Mouse (Mus musculus): Measurements from ENCODE around the gene Adora3. TPM values are rescaled to one million over a fixed set of nuclear protein-coding genes. Genes with fewer than 3 reads are reported as not detected.

Adora3 gene
- polyA plus RNA-seq (2016; fragmentation: Nextera tagmentation; extraction: Ambion mirVana), result 0.15 TPM in 1 of 2 replicates, not detected in the other

DNA sequence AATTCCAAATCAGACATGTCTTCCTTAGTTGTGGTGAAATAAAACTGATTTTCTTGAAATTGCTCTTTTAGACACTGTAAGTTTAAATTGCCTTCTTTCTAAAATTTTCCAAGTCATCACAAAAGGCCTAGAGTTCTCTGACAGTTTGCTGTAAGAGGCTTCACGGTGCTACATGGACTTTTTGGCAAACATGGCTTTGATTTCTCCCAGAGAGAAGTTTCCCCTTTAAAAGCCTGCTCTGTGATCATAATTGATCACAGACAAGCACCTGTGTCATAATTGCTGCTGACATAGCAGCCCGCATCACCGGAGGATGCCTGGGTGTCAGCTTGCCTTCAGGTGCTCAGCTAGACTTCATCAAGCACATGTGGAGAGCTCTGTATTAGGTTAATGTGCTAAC, at the start of gene Adora3, which contains the start of gene Tmigd3:
TSS of gene Adora3 (plus strand) at position 301 of the 400 bp plus-strand sequence.
TSS of gene Tmigd3 (plus strand) at position 346 of the 400 bp plus-strand sequence.
- Histone ChIP-seq H3K36me3 (replicated peaks) (no peaks in the 10 kb centered on the region), H3K27me3 (no peaks in the 10 kb centered on the region), H3K4me2 (no peak within 1 kb of the TSS), H3K4me3 (replicated peaks) (no peak within 1 kb of the TSS), H3K27ac (no peak within 1 kb of the TSS), H3K4me1 (0 out of 2 replicates have a peak, but pooled peaks cover 4% of the 10 kb centered on the region), H3K9me3 (no peaks in the 10 kb centered on the region), H3K9ac (no peak within 1 kb of the TSS)
- no peak for ATAC-seq (ENCODE audit: low FRiP score)
- WGBS, result 81% methylated on average over 3 of the region's 3 CpGs

GRCm38 (mm10) chr3:105821504-105821903, 49.2 kb upstream of the Adora3 start:
- H3K36me3 ChIP-seq (replicated peaks), result no peaks in the 10 kb centered on the region

GRCm38 (mm10) chr3:105823609-105824008, 47.0 kb upstream of the Adora3 start:
- no peaks in the 10 kb centered on the region for H3K4me1 ChIP-seq
- no peaks in the 10 kb centered on the region for H3K36me3 ChIP-seq (replicated peaks)
- H3K9ac ChIP-seq, result no peak overlapping the region
- H3K27me3 ChIP-seq, result no peaks in the 10 kb centered on the region
- H3K4me2 ChIP-seq, result no peak overlapping the region
- no peaks in the 10 kb centered on the region for H3K9me3 ChIP-seq
- H3K27ac ChIP-seq, result no peak overlapping the region
- no peak overlapping the region for H3K4me3 ChIP-seq (replicated peaks)
- no peak for ATAC-seq (ENCODE audit: low FRiP score)

More at GRCm38 (mm10) chr3:105821504-105821903, 49.2 kb upstream of the Adora3 start:
- Histone ChIP-seq H3K9me3 (no peaks in the 10 kb centered on the region), H3K4me3 (replicated peaks) (no peak overlapping the region), H3K27me3 (no peaks in the 10 kb centered on the region), H3K27ac (no peak overlapping the region), H3K4me1 (no peaks in the 10 kb centered on the region), H3K4me2 (no peak overlapping the region), H3K9ac (no peak overlapping the region)
- no peak for ATAC-seq (ENCODE audit: low FRiP score)
- 93% methylated on average over 3 of the region's 3 CpGs for WGBS

DNA sequence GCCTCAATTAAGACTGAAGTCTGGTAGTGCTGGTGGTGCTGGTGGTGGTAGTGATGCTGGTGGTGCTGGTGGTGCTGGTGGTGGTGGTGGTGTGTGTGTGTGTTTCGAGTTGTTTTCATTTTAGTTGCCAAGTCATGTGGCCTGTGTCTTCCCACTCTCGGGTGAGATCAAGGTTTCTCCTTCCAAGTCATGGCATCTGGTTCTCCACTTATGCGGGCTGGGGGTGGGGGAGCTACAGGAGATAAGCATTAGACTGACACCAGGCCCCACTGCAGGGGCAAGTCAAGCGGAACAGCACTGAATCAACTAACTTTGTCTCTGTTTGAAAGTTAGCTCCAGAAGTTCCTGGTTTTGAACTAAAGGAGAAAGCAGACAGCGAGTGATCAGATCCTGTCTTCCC, 46.6 kb upstream of the Adora3 start:
- Histone ChIP-seq H3K36me3 (replicated peaks) (no peaks in the 10 kb centered on the region), H3K4me2 (no peak overlapping the region), H3K4me1 (no peaks in the 10 kb centered on the region), H3K9me3 (no peaks in the 10 kb centered on the region), H3K27me3 (no peaks in the 10 kb centered on the region), H3K4me3 (replicated peaks) (no peak overlapping the region), H3K9ac (no peak overlapping the region), H3K27ac (no peak overlapping the region)
- WGBS, result 60% methylated on average over 5 of the region's 5 CpGs
- ATAC-seq (ENCODE audit: low FRiP score), result no peak

DNA sequence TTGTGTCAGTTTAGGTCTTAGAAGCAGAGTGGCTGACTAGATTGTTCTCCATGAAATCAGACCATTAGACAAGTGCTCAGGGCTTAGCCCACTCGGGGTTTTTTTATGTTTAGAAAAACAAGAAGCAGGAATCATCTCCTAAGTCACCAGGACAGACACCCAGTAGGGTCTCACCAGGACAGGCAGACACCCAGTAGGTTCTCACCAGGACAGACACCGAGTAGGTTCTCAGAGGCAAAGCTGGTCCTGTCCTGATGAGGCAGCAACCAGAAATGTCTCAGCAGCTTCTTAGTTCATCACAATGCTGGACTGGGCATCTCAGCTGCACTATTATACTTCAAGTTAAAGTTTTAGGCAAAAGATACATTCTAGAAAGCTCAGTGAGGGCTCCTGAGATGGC, 46.0 kb upstream of the Adora3 start:
- 52% methylated on average over 2 of the region's 2 CpGs for WGBS
- no peaks in the 10 kb centered on the region for H3K4me1 ChIP-seq
- H3K9me3 ChIP-seq, result no peaks in the 10 kb centered on the region
- ATAC-seq (ENCODE audit: low FRiP score), result no peak
- H3K27me3 ChIP-seq, result no peaks in the 10 kb centered on the region
- H3K4me3 ChIP-seq (replicated peaks), result no peak overlapping the region
- H3K36me3 ChIP-seq (replicated peaks), result no peaks in the 10 kb centered on the region
- H3K4me2 ChIP-seq, result no peak overlapping the region
- H3K9ac ChIP-seq, result no peak overlapping the region
- H3K27ac ChIP-seq, result no peak overlapping the region

DNA sequence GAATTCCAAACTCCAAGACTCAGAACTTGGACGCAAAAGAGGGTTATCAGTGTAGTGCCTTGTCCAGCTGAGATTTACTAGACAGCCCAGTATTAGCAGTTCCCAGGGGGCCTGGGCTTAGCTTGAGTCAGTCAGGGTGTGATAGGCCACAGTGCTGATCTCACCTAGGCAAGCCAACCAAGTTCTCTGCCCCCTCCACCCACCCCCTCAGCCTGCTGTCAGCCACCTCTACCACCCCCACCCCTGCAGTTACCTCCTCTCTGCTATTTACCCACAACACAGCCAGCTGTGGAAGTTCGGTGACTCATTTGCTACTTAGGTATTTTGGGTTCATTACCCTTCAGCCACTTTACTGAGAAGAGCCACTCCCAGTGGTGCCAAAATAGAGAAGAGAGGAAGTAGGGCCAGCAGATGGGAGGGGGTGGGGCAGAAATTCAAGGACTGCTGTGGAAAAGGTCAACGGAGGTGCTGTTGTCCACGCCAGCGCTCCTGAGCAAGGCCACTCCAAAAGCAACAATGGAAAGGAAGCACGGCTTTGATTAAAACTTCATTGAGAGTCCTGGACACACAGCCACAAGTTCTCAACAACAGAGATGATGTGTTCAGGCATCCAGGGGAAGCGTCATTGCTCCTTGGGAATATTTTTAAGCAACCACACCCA, 45.0 kb upstream of the Adora3 start:
- Histone ChIP-seq H3K9ac (no peak overlapping the region), H3K4me1 (no peaks in the 10 kb centered on the region), H3K9me3 (no peaks in the 10 kb centered on the region), H3K4me3 (replicated peaks) (no peak overlapping the region), H3K27me3 (no peaks in the 10 kb centered on the region), H3K27ac (no peak overlapping the region), H3K4me2 (no peak overlapping the region), H3K36me3 (replicated peaks) (no peaks in the 10 kb centered on the region)
- ATAC-seq (ENCODE audit: low FRiP score), result no peak
- WGBS, result 64% methylated on average over 7 of the region's 7 CpGs

GRCm38 (mm10) chr3:105831584-105831983, 39.1 kb upstream of the Adora3 start:
- Histone ChIP-seq H3K9ac (no peak overlapping the region), H3K4me1 (no peaks in the 10 kb centered on the region), H3K36me3 (replicated peaks) (no peaks in the 10 kb centered on the region), H3K4me3 (replicated peaks) (no peak overlapping the region), H3K27ac (no peak overlapping the region), H3K27me3 (no peaks in the 10 kb centered on the region), H3K4me2 (no peak overlapping the region), H3K9me3 (no peaks in the 10 kb centered on the region)
- no peak for ATAC-seq (ENCODE audit: low FRiP score)
- 94% methylated on average over 3 of the region's 3 CpGs for WGBS

DNA sequence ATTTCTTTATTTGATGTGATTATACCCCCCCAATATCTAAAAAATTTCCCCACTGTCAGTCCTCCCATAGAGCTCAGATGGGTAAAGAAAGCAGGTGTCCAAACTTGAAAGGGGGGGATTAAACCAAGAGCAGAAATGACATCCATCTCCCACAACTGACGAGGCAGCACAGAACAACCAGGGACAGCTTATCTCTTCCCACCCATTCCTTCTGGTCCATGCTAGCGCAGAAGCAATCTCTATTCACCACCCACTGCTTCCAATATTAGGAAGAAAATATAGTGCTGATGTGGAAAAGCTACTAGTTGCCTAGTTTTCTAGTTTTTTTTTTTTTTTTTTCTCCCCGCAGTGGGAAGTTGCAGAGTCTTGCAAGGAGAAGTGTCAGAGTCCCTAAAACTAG, 34.8 kb upstream of the Adora3 start:
- no peak overlapping the region for H3K27ac ChIP-seq
- no peak overlapping the region for H3K4me3 ChIP-seq (replicated peaks)
- H3K4me2 ChIP-seq, result no peak overlapping the region
- 81% methylated on average over 3 of the region's 3 CpGs for WGBS
- no peak for ATAC-seq (ENCODE audit: low FRiP score)
- no peaks in the 10 kb centered on the region for H3K9me3 ChIP-seq
- no peaks in the 10 kb centered on the region for H3K27me3 ChIP-seq
- H3K4me1 ChIP-seq, result no peaks in the 10 kb centered on the region
- no peak overlapping the region for H3K9ac ChIP-seq
- H3K36me3 ChIP-seq (replicated peaks), result no peaks in the 10 kb centered on the region

- Histone ChIP-seq H3K27ac (no peak overlapping the region), H3K9ac (no peak overlapping the region), H3K4me2 (no peak overlapping the region), H3K9me3 (no peaks in the 10 kb centered on the region), H3K4me3 (replicated peaks) (no peak overlapping the region), H3K4me1 (no peaks in the 10 kb centered on the region), H3K27me3 (no peaks in the 10 kb centered on the region), H3K36me3 (replicated peaks) (no peaks in the 10 kb centered on the region)
- 87% methylated on average over 3 of the region's 3 CpGs for WGBS
- ATAC-seq (ENCODE audit: low FRiP score), result no peak
Measured at GRCm38 (mm10) chr3:105836883-105837282, 33.8 kb upstream of the Adora3 start.

GRCm38 (mm10) chr3:105838655-105839054, 32.0 kb upstream of the Adora3 start:
- no peaks in the 10 kb centered on the region for H3K4me1 ChIP-seq
- no peaks in the 10 kb centered on the region for H3K36me3 ChIP-seq (replicated peaks)
- 88% methylated on average over 3 of the region's 3 CpGs for WGBS
- H3K4me3 ChIP-seq (replicated peaks), result no peak overlapping the region
- no peaks in the 10 kb centered on the region for H3K9me3 ChIP-seq
- H3K9ac ChIP-seq, result no peak overlapping the region
- no peak for ATAC-seq (ENCODE audit: low FRiP score)
- no peak overlapping the region for H3K4me2 ChIP-seq
- H3K27ac ChIP-seq, result no peak overlapping the region
- H3K27me3 ChIP-seq, result no peaks in the 10 kb centered on the region

DNA sequence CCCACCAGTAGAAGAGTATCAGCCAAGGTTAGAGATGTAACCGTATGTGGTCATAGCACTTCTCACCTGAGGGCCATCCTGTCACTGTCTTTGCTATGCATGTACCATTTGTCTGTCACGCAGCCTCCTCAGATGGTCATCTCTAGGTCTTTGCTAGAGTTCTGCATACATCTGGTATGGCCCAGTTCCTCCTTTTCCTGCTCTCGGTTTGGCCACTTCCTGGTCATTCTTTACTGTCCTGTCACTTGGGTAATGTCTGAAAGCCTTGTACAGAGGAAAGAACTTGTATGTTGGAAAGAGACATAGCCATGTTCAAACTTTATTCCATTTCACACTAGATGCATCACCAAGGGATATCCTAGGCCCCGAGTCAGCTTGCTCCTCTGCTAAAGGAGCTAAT, 30.8 kb upstream of the Adora3 start:
- Histone ChIP-seq H3K27ac (no peak overlapping the region), H3K9ac (no peak overlapping the region), H3K4me1 (no peaks in the 10 kb centered on the region), H3K4me3 (replicated peaks) (no peak overlapping the region), H3K4me2 (no peak overlapping the region), H3K9me3 (no peaks in the 10 kb centered on the region), H3K36me3 (replicated peaks) (no peaks in the 10 kb centered on the region), H3K27me3 (no peaks in the 10 kb centered on the region)
- no peak for ATAC-seq (ENCODE audit: low FRiP score)
- WGBS, result 89% methylated on average over 4 of the region's 4 CpGs

DNA sequence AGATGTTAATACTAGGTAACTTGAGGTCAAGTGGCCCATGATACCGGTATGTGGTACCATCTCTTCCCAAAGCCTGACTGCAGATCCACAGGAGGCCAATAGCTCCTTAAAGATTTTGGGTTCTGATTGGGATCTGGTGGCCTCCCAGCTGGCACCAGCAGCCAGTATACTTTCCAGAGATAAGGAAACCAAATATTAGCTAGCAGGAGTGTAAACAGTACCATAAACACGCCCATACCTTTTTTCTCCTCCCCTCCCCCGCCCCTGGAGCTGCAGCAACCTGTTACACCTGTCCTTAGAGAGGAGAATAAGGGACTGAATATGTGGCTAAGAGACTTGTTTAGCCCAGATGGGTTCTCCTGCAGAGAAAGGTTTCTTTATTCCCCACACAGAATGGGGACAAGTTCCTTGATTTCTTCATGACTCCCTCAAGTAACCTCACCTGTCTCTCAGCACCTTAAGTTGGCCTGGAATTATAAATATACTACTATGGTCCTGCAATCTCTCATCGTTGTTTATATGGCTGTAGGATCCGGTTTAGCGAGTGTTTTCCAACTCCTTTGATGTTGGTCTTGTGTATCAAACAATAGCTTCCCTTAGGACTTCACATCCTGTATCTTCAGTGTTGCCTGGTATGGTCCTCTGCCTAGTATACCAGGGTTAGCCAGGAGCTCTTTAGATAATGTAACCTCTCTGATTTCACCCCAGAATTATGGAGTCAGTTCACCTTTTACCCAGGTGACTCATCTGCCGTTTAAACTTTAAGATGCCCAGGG, 24.2 kb upstream of the Adora3 start:
- Histone ChIP-seq H3K27ac (no peak overlapping the region), H3K4me1 (no peaks in the 10 kb centered on the region), H3K4me3 (replicated peaks) (no peak overlapping the region), H3K9me3 (no peaks in the 10 kb centered on the region), H3K9ac (no peak overlapping the region), H3K27me3 (no peaks in the 10 kb centered on the region), H3K4me2 (no peak overlapping the region), H3K36me3 (replicated peaks) (no peaks in the 10 kb centered on the region)
- WGBS, result 73% methylated on average over 7 of the region's 7 CpGs
- ATAC-seq (ENCODE audit: low FRiP score), result no peak

- H3K27ac ChIP-seq, result no peak overlapping the region
- no peak for ATAC-seq (ENCODE audit: low FRiP score)
- H3K4me3 ChIP-seq (replicated peaks), result no peak overlapping the region
- no peaks in the 10 kb centered on the region for H3K27me3 ChIP-seq
- no peaks in the 10 kb centered on the region for H3K36me3 ChIP-seq (replicated peaks)
- no peak overlapping the region for H3K4me2 ChIP-seq
- no peaks in the 10 kb centered on the region for H3K9me3 ChIP-seq
- WGBS, result 77% methylated on average over 8 of the region's 8 CpGs
- no peak overlapping the region for H3K9ac ChIP-seq
- no peaks in the 10 kb centered on the region for H3K4me1 ChIP-seq
Measured at GRCm38 (mm10) chr3:105853781-105854180, 16.9 kb upstream of the Adora3 start.
